Mouse (Mus musculus): ENCODE data around the gene Ankrd63.

- TF ChIP-seq POLR2A (IDR thresholded peaks at IDR 0.05; ENCODE audit: low read depth, low read length) (no peak), CTCF (conservative IDR thresholded peaks at IDR 0.05; ENCODE audit: insufficient read depth, insufficient read length, low read depth, low read length) (no peak)
These were observed 2.6 kb downstream of the Ankrd63 start for GRCm38 (mm10) chr2:118701161-118701560.

Measured in kidney, adult 2 months (tissue).